Mouse (Mus musculus) forebrain, embryonic 16.5 days (tissue): ENCODE measurements at regions not wholly inside any gene's neighbourhood (a gene's known extent, or its start where the extent isn't known, plus 50 kb on each side); places are given as distances from the start of the nearest gene placed in this dataset.

Experiments used
- ATAC-seq: fragments of 200-750 bp; cut with Nextera tagmentation; 2 replicates; pipeline ENCODE4 v1.8.0; 2017; ENCODE audit warnings: mild to moderate bottlenecking, moderate library complexity
- H3K27ac ChIP-seq: fragments of 300-500 bp; sonication (generic); 2 replicates; pipeline ENCODE4 v1.5.1; 2014; ENCODE audit warnings: low read length, control low read depth
- H3K27me3 ChIP-seq: fragments of 300-500 bp; sonication (generic); replicated peaks from 2 replicates; pipeline ENCODE4 v1.6.1; 2014; ENCODE audit warnings: low read length; ENCODE audit not compliant: control insufficient read depth, insufficient read depth
- H3K36me3 ChIP-seq: fragments of 300-500 bp; sonication (generic); 2 replicates; pipeline ENCODE4 v1.6.1; 2014; ENCODE audit not compliant: control insufficient read depth, insufficient read depth
- H3K4me1 ChIP-seq: fragments of 300-500 bp; sonication (generic); replicated peaks from 2 replicates; pipeline ENCODE4 v1.6.1; 2014; ENCODE audit warnings: low read length; ENCODE audit not compliant: control insufficient read depth, insufficient read depth
- H3K4me2 ChIP-seq: fragments of 300-500 bp; sonication (generic); 2 replicates; pipeline ENCODE4 v1.6.1; 2014; ENCODE audit warnings: mild to moderate bottlenecking, low read length, control low read depth
- H3K4me3 ChIP-seq: fragments of 300-500 bp; sonication (generic); replicated peaks from 2 replicates; pipeline ENCODE4 v1.5.1; 2014; ENCODE audit warnings: mild to moderate bottlenecking, low read length, control low read depth
- H3K9ac ChIP-seq: fragments of 300-500 bp; sonication (generic); replicated peaks from 2 replicates; pipeline ENCODE4 v1.6.1; 2014; ENCODE audit warnings: low read depth, low read length, control low read depth
- H3K9me3 ChIP-seq: fragments of 300-500 bp; sonication (generic); 2 replicates; pipeline ENCODE4 v1.6.1; 2016; ENCODE audit warnings: low read length; ENCODE audit not compliant: control insufficient read depth
- WGBS: fragments of 180-500 bp; shearing (Covaris S2); extraction: QIAGEN DNeasy Blood & Tissue Kit; methylation state at CpG from one replicate; pipeline ENCODE4 v1.1.7; 2014; 5-methylcytosine and 5-hydroxymethylcytosine counted together

- no peaks in the 10 kb centered on the region for H3K36me3 ChIP-seq
- no peak overlapping the region for H3K4me2 ChIP-seq
- no peak overlapping the region for H3K9ac ChIP-seq
- no peak overlapping the region for H3K4me3 ChIP-seq
- ATAC-seq: no peak
- H3K9me3 ChIP-seq: no peaks in the 10 kb centered on the region
- H3K27me3 ChIP-seq: no peaks in the 10 kb centered on the region
- no peaks in the 10 kb centered on the region for H3K4me1 ChIP-seq
- H3K27ac ChIP-seq: no peak overlapping the region
These were observed 404.3 kb downstream of the Cetn3 start for GRCm38 (mm10) chr13:82187196-82187595.

DNA sequence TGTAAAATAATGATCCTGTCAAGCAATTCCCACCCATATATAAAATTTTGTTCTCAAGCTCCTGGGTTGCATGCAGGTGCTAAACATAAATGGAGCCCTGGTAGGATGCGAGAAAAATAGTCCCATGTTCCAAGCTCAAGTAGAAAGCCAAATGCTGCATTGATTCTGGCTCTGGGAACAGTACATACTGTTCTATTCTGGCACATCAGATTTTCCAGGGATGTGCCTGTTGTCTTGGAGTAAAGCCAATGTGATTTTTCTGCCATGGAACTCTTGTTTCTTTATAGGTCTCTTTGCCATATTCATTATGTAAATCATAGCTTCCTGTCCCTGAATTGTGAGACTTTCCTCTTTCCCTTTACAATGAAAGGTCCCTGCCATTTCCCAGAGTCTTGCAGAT is 417.9 kb downstream of the Cetn3 start:
- Histone ChIP-seq H3K9me3 (no peaks in the 10 kb centered on the region), H3K4me2 (no peak overlapping the region), H3K36me3 (no peaks in the 10 kb centered on the region), H3K4me3 (no peak overlapping the region), H3K27ac (no peak overlapping the region), H3K4me1 (no peaks in the 10 kb centered on the region), H3K9ac (no peak overlapping the region), H3K27me3 (no peaks in the 10 kb centered on the region)
- ATAC-seq: peak; percentile 58; the same call in 1 of the 2 replicates
- WGBS: 50% methylated on average over 1 of the region's 1 CpGs

DNA sequence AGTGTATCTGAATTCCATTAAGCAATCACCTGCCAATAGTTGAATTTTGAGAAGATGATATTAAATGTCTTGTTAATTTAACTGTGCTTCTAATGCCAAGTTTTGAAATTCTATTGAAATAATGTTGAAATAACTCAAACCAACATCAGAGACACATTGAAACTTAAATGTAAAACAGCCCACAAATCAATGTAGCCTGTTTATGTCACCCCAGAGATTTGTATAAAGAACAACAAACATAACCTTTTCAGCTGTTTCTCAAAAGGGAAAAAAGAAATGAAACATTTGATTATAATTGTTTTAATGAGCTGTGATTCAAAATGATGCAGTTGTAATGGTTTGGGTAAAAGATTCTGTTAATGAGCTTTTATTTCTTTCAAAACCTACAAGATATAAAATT is 442.6 kb downstream of the Cetn3 start:
- H3K36me3 ChIP-seq: no peaks in the 10 kb centered on the region
- H3K9ac ChIP-seq: no peak overlapping the region
- no peaks in the 10 kb centered on the region for H3K27me3 ChIP-seq
- no peaks in the 10 kb centered on the region for H3K9me3 ChIP-seq
- no peaks in the 10 kb centered on the region for H3K4me1 ChIP-seq
- H3K4me3 ChIP-seq: no peak overlapping the region
- no peak overlapping the region for H3K4me2 ChIP-seq
- ATAC-seq: no peak
- no peak overlapping the region for H3K27ac ChIP-seq

DNA sequence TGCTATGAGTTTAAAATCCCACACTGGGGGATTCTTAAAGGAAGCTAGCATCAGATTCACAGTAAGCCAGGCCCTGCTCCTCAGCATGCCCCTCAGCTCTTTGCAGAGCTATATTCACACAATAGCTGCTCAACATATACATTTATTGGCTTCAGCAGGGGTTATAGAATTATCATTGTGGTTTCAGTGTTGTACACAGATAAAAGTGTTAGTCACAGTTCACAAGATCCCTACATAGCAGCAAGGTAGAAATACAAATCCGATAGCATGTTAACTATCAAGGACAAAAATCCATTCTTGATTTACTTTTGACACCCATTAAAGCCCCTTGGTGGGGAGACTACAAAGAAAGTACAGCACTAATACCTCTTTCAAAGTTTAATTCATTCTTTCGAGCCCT is 451.0 kb downstream of the Cetn3 start:
- Histone ChIP-seq H3K36me3 (no peaks in the 10 kb centered on the region), H3K9me3 (no peaks in the 10 kb centered on the region), H3K27me3 (no peaks in the 10 kb centered on the region), H3K27ac (no peak overlapping the region), H3K4me2 (no peak overlapping the region), H3K4me3 (no peak overlapping the region), H3K9ac (no peak overlapping the region), H3K4me1 (no peaks in the 10 kb centered on the region)
- ATAC-seq: no peak
- WGBS: 80% methylated on average over 2 of the region's 2 CpGs

DNA sequence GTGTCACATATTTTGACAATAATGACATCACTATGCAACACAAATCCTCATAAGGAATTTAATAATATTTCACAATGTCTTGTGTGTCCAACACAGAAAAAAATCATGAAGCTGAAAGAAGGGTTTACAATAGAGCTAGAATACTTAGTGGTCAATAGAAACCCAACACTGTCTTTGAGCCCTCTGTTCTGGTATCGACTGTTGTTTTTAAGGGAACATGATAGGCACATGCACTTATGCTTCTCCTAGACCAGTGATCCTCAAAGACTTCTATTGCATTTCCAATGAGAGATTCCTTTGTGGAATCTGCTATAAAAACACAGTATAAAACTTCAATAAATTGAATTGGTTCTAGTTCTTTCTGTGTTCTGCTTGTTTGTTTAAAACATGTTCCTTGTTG is 463.4 kb downstream of the Cetn3 start:
- Histone ChIP-seq H3K4me1 (no peaks in the 10 kb centered on the region), H3K4me2 (no peak overlapping the region), H3K27ac (no peak overlapping the region), H3K9ac (no peak overlapping the region), H3K36me3 (no peaks in the 10 kb centered on the region), H3K27me3 (no peaks in the 10 kb centered on the region), H3K4me3 (no peak overlapping the region), H3K9me3 (no peaks in the 10 kb centered on the region)
- WGBS: 81% methylated on average over 1 of the region's 1 CpGs
- ATAC-seq: no peak

DNA sequence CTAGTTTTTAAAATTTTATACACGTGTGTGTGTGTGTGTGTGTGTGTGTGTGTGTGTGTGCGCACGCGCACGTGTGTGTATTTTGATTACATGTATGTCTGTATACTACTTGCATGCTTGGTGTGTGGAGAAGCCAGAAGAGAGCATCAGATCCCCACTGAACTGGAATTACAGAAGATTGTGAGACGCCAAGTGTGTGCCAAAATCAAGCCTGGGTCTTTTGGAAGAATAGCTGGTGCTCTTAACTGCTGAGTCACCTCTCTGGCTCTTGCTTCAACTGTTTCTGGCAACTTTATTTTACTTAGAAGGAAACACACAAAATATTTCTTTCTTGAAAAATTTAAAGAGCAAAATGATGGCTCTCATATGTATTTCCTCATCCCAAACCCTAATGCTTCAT is 467.5 kb downstream of the Cetn3 start:
- no peaks in the 10 kb centered on the region for H3K9me3 ChIP-seq
- no peak for ATAC-seq
- H3K27ac ChIP-seq: no peak overlapping the region
- H3K4me3 ChIP-seq: no peak overlapping the region
- H3K4me2 ChIP-seq: no peak overlapping the region
- no peaks in the 10 kb centered on the region for H3K4me1 ChIP-seq
- no peaks in the 10 kb centered on the region for H3K36me3 ChIP-seq
- 88% methylated on average over 6 of the region's 6 CpGs for WGBS
- H3K27me3 ChIP-seq: no peaks in the 10 kb centered on the region
- H3K9ac ChIP-seq: no peak overlapping the region

GRCm38 (mm10) chr13:82258491-82258935 is 475.6 kb downstream of the Cetn3 start:
- Histone ChIP-seq H3K27me3 (no peaks in the 10 kb centered on the region), H3K9me3 (no peaks in the 10 kb centered on the region), H3K4me2 (no peak overlapping the region), H3K4me3 (no peak overlapping the region), H3K27ac (no peak overlapping the region), H3K9ac (no peak overlapping the region), H3K4me1 (no peaks in the 10 kb centered on the region), H3K36me3 (no peaks in the 10 kb centered on the region)
- no peak for ATAC-seq
- WGBS: 93% methylated on average over 1 of the region's 1 CpGs

DNA sequence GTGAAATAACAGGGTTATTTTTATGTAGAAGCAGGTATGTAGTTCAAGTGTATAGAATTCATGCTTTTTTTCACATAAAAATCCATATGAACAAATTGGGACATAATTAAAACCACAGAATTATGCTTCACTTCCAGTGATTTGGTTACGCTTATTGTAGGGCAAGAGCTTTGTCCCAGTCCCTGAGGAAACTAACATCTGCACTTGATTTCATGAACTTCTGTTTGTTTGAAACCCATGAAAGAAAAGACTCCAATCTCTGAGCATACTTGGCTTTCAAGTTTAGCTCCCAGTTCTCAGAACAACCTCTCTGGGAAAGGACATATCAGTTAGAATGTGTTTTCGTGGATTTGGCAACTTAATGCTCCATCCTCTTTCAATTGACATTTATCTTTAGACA is 481.4 kb downstream of the Cetn3 start:
- WGBS: 71% methylated on average over 2 of the region's 2 CpGs
- no peak overlapping the region for H3K27ac ChIP-seq
- ATAC-seq: no peak
- H3K4me2 ChIP-seq: no peak overlapping the region
- H3K9ac ChIP-seq: no peak overlapping the region
- no peaks in the 10 kb centered on the region for H3K27me3 ChIP-seq
- H3K36me3 ChIP-seq: no peaks in the 10 kb centered on the region
- no peaks in the 10 kb centered on the region for H3K4me1 ChIP-seq
- no peaks in the 10 kb centered on the region for H3K9me3 ChIP-seq
- no peak overlapping the region for H3K4me3 ChIP-seq

GRCm38 (mm10) chr13:82265170-82265569 is 482.3 kb downstream of the Cetn3 start:
- no peaks in the 10 kb centered on the region for H3K27me3 ChIP-seq
- H3K4me3 ChIP-seq: no peak overlapping the region
- H3K9me3 ChIP-seq: no peaks in the 10 kb centered on the region
- 22% methylated on average over 3 of the region's 3 CpGs for WGBS
- no peak overlapping the region for H3K4me2 ChIP-seq
- H3K36me3 ChIP-seq: no peaks in the 10 kb centered on the region
- no peak overlapping the region for H3K27ac ChIP-seq
- no peak overlapping the region for H3K9ac ChIP-seq
- ATAC-seq: peak; percentile 49
- no peaks in the 10 kb centered on the region for H3K4me1 ChIP-seq

GRCm38 (mm10) chr13:82265736-82266135 is 482.9 kb downstream of the Cetn3 start:
- WGBS: 86% methylated on average over 2 of the region's 2 CpGs

More at GRCm38 (mm10) chr13:82265736-82266135, 482.9 kb downstream of the Cetn3 start:
- Histone ChIP-seq H3K36me3 (no peaks in the 10 kb centered on the region), H3K4me3 (no peak overlapping the region), H3K9me3 (no peaks in the 10 kb centered on the region), H3K9ac (no peak overlapping the region), H3K27ac (no peak overlapping the region), H3K27me3 (no peaks in the 10 kb centered on the region), H3K4me1 (no peaks in the 10 kb centered on the region), H3K4me2 (no peak overlapping the region)
- ATAC-seq: no peak
